Mouse (Mus musculus): ENCODE results near the gene Ap1b1. TPM values are rescaled to one million over a fixed set of nuclear protein-coding genes. Genes with fewer than 3 reads are reported as not detected.

Gene Ap1b1
- polyA plus RNA-seq, 1 experiment from 2014 or later = 61.5 TPM

- H3K27me3 ChIP-seq (ENCODE audit: poor library complexity, severe bottlenecking) = no peaks in the 10 kb centered on the region
- H3K4me3 ChIP-seq = no peak overlapping the region
- no peak overlapping the region for H3K27ac ChIP-seq
- H3K9me3 ChIP-seq = no peaks in the 10 kb centered on the region
- DNase-seq (ENCODE audit: extremely low spot score, low spot score) = no peak
- H3K4me1 ChIP-seq = no peaks in the 10 kb centered on the region
- H3K36me3 ChIP-seq (replicated peaks) = no peaks in the 10 kb centered on the region
- whole genome bisulfite sequencing = 81% methylated on average over 10 of the region's 10 CpGs
Observed at GRCm38 (mm10) chr11:4968376-4968775, 18.2 kb upstream of the Ap1b1 start.

GRCm38 (mm10) chr11:4972967-4973870 lies 13.4 kb upstream of the Ap1b1 start:
- 68% methylated on average over 13 of the region's 13 CpGs for WGBS
- DNase-seq (ENCODE audit: extremely low spot score, low spot score) = peak; percentile 53

GRCm38 (mm10) chr11:4973871-4974256 lies 12.8 kb upstream of the Ap1b1 start:
- no peak overlapping the region for H3K27ac ChIP-seq
- 90% methylated on average over 2 of the region's 2 CpGs for WGBS
- no peak for DNase-seq (ENCODE audit: extremely low spot score, low spot score)
- no peak overlapping the region for H3K4me3 ChIP-seq
- no peaks in the 10 kb centered on the region for H3K9me3 ChIP-seq
- H3K36me3 ChIP-seq (replicated peaks) = no peaks in the 10 kb centered on the region
- H3K4me1 ChIP-seq = peaks cover 6% of the 10 kb centered on the region
- peaks cover 12% of the 10 kb centered on the region for H3K27me3 ChIP-seq (ENCODE audit: poor library complexity, severe bottlenecking)

More at GRCm38 (mm10) chr11:4972967-4973870, 13.4 kb upstream of the Ap1b1 start:
- Histone ChIP-seq H3K9me3 (no peaks in the 10 kb centered on the region), H3K27me3 (ENCODE audit: poor library complexity, severe bottlenecking) (peaks cover 12% of the 10 kb centered on the region), H3K4me3 (no peak overlapping the region), H3K4me1 (peaks cover 6% of the 10 kb centered on the region), H3K27ac (no peak overlapping the region), H3K36me3 (replicated peaks) (no peaks in the 10 kb centered on the region)

DNA sequence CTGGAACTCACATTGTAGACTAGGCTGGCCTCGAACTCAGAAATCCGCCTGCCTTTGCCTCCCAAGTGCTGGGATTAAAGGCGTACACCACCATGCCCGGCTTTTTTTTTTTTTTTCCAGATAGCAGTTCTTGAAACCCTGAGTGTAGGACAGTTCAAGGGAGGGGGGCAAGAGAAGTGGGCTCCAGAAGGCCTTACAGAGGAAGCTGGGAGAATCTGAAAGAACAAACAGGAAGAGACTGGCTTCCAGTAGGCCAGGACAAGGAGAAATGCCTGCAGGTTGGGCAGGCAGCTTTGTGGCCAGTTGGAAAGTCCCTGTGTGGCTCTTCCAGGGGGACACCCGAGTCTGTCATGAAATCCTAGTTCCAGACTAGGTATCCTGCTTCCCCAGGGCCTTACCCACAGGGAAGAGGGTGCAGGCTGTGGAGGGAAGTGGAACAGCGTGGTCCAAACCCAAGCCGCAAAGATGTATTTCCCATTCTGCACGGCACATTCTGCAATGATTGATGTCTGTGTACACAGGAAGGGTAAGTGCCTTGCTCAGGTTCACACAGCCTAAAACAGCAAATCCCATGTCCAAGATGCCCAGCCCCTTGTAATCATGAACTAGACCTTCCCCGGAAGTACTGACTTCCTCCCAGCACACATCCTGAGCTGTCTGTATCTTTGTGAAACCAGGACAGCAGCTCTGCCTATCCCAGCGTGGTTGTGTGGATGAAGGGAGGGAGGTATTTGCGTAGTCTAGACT lies 12.1 kb upstream of the Ap1b1 start:
- peaks cover 12% of the 10 kb centered on the region for H3K27me3 ChIP-seq (ENCODE audit: poor library complexity, severe bottlenecking)
- no peaks in the 10 kb centered on the region for H3K36me3 ChIP-seq (replicated peaks)
- peaks cover 6% of the 10 kb centered on the region for H3K4me1 ChIP-seq
- no peak overlapping the region for H3K4me3 ChIP-seq
- H3K27ac ChIP-seq = no peak overlapping the region
- no peaks in the 10 kb centered on the region for H3K9me3 ChIP-seq
- DNase-seq (ENCODE audit: extremely low spot score, low spot score) = no peak
- WGBS = 81% methylated on average over 11 of the region's 11 CpGs

DNA sequence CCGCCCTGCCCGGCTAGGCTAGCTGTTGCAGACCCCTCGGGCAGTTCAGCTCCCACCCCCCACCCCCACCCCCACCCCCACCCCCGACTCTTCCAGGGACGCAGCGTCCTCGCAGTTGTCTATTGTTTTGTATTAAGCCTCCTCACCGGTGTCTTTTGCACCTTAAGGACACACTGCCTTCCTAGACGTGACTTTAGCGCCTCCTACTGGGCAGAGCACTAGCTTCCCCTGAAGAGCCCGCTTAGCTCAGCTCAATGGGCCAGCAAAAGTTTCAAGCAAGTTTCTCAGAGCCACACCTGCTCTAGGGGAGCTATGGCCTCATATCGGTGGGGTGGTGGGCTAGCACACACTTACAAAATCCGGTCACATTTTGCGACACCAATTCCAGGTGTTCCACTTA lies 11.0 kb upstream of the Ap1b1 start:
- peak; percentile 69 for DNase-seq (ENCODE audit: extremely low spot score, low spot score)
- Histone ChIP-seq H3K4me1 (peaks cover 10% of the 10 kb centered on the region), H3K36me3 (replicated peaks) (no peaks in the 10 kb centered on the region), H3K27me3 (ENCODE audit: poor library complexity, severe bottlenecking) (peaks cover 12% of the 10 kb centered on the region), H3K4me3 (peak overlapping the region; percentile 36), H3K9me3 (no peaks in the 10 kb centered on the region), H3K27ac (no peak overlapping the region)
- WGBS = 5% methylated on average over 14 of the region's 14 CpGs

- Histone ChIP-seq H3K27ac (no peak overlapping the region), H3K36me3 (replicated peaks) (no peaks in the 10 kb centered on the region), H3K9me3 (no peaks in the 10 kb centered on the region), H3K27me3 (ENCODE audit: poor library complexity, severe bottlenecking) (no peaks in the 10 kb centered on the region), H3K4me3 (no peak overlapping the region), H3K4me1 (peaks cover 26% of the 10 kb centered on the region)
- no peak for DNase-seq (ENCODE audit: extremely low spot score, low spot score)
- WGBS = 80% methylated on average over 3 of the region's 3 CpGs
Observed at GRCm38 (mm10) chr11:4983010-4983409, 3.6 kb upstream of the Ap1b1 start.

DNA sequence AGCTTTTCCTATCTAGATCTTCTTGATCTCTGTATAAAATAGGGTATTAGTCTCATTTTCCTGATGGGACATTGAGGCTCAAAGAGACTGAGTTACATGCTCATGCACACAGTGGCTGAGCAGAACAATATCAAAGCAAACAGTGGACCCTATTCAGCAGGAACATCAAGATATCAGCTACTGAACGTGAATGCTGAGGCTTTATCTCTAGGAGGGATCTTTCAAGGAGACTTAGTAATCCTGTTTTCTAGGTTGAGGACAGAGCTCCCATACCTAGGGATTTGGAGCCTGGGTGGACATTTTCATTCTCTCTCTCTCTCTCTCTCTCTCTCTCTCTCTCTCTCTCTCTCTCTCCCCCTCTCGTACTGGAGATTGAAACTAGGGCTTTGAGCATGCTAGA lies 3.1 kb upstream of the Ap1b1 start:
- no peak overlapping the region for H3K27ac ChIP-seq
- H3K4me1 ChIP-seq = peaks cover 27% of the 10 kb centered on the region
- no peak overlapping the region for H3K4me3 ChIP-seq
- no peaks in the 10 kb centered on the region for H3K27me3 ChIP-seq (ENCODE audit: poor library complexity, severe bottlenecking)
- WGBS = 77% methylated on average over 2 of the region's 2 CpGs
- H3K36me3 ChIP-seq (replicated peaks) = no peaks in the 10 kb centered on the region
- no peaks in the 10 kb centered on the region for H3K9me3 ChIP-seq
- no peak for DNase-seq (ENCODE audit: extremely low spot score, low spot score)

DNA sequence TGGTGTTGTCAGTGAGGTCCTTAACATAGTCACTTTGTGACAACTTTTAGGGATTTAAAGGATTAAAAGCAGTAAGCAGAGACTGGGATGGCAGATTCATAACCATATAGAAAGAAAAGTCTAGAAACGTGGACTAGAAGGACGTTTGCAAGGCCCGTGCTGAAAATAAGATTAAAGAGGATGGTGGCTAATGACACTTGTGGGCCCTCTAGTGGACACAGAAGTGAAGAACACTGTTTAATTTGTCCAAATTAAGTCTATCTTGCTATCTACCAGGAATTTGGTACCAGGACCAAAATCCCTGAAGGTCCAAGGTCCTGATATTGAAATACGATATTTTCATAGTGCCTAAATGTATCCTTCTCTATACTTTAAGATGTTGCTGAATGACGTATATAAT lies 2.4 kb upstream of the Ap1b1 start:
- no peak for DNase-seq (ENCODE audit: extremely low spot score, low spot score)
- H3K36me3 ChIP-seq (replicated peaks) = peaks cover 5% of the 10 kb centered on the region; the same call in 1 of the 2 replicates

DNA sequence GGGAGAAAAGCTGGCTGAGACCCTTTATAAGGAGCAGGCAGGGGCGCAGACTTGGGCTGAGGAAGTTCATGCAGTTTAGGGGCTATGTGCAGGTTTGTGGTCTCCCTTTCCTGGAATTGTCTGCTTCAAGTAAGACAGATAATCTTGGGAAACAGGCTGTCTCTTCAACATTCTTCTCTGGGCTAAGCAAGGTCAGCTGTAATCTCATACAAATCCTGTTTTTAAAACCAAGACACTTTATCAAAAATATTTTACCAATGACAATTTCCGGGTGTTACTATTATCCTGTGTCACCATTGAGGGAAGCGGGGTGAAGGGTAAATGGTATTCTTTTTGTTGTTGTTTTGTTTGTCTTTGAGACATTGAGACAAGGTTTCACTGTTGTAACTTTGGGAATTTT lies 1.8 kb upstream of the Ap1b1 start:
- no peak overlapping the region for H3K27ac ChIP-seq
- H3K4me1 ChIP-seq = peaks cover 27% of the 10 kb centered on the region
- no peaks in the 10 kb centered on the region for H3K9me3 ChIP-seq
- WGBS = 87% methylated on average over 3 of the region's 3 CpGs
- no peak overlapping the region for H3K4me3 ChIP-seq
- no peak for DNase-seq (ENCODE audit: extremely low spot score, low spot score)
- H3K36me3 ChIP-seq (replicated peaks) = peaks cover 8% of the 10 kb centered on the region; the same call in 1 of the 2 replicates
- H3K27me3 ChIP-seq (ENCODE audit: poor library complexity, severe bottlenecking) = no peaks in the 10 kb centered on the region

More for the DNA sequence above, 2.4 kb upstream of the Ap1b1 start:
- 4% methylated on average over 5 of the region's 5 CpGs for WGBS
- 0 out of 2 replicates have a peak overlapping the region, but pooled peaks have one; percentile 20 for H3K27ac ChIP-seq
- H3K27me3 ChIP-seq (ENCODE audit: poor library complexity, severe bottlenecking) = no peaks in the 10 kb centered on the region
- peaks cover 27% of the 10 kb centered on the region for H3K4me1 ChIP-seq
- no peaks in the 10 kb centered on the region for H3K9me3 ChIP-seq
- H3K4me3 ChIP-seq = peak overlapping the region; percentile 29

- no peaks in the 10 kb centered on the region for H3K27me3 ChIP-seq (ENCODE audit: poor library complexity, severe bottlenecking)
- no peak for DNase-seq (ENCODE audit: extremely low spot score, low spot score)
- H3K4me1 ChIP-seq = peaks cover 22% of the 10 kb centered on the region
- WGBS = 71% methylated on average over 11 of the region's 11 CpGs
- peak overlapping the region; percentile 83; the same call in 1 of the 2 replicates for H3K27ac ChIP-seq
- no peaks in the 10 kb centered on the region for H3K9me3 ChIP-seq
- peaks cover 18% of the 10 kb centered on the region; the same call in 1 of the 2 replicates for H3K36me3 ChIP-seq (replicated peaks)
- H3K4me3 ChIP-seq = peak overlapping the region; percentile 86
Observed at GRCm38 (mm10) chr11:4987487-4987852, 846 bp downstream of the Ap1b1 start.

DNA sequence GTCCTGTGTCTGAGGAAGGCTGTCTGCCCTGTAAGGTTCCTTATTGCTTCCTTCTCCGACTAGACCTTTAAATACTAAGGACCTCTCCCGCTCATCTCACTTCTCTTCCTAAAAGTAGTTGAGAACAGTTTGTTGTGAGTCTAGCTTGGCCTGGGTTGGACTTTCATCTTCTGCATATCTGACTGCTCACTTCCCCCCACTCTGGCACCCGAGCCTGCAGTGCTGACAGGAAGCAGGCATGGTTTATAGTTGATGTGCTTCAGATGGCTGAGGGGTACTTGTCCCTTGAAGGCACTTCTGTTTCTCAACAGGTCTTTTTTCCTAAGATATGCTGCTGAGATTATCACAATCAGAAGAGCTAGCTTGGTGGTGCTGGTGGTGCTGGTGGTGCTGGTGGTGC lies 2.6 kb downstream of the Ap1b1 start:
- peaks cover 17% of the 10 kb centered on the region for H3K4me1 ChIP-seq
- H3K27ac ChIP-seq = no peak overlapping the region
- WGBS = 88% methylated on average over 3 of the region's 3 CpGs
- no peak overlapping the region for H3K4me3 ChIP-seq
- H3K27me3 ChIP-seq (ENCODE audit: poor library complexity, severe bottlenecking) = no peaks in the 10 kb centered on the region
- H3K9me3 ChIP-seq = no peaks in the 10 kb centered on the region
- no peak for DNase-seq (ENCODE audit: extremely low spot score, low spot score)
- peaks cover 20% of the 10 kb centered on the region; the same call in 1 of the 2 replicates for H3K36me3 ChIP-seq (replicated peaks)

DNA sequence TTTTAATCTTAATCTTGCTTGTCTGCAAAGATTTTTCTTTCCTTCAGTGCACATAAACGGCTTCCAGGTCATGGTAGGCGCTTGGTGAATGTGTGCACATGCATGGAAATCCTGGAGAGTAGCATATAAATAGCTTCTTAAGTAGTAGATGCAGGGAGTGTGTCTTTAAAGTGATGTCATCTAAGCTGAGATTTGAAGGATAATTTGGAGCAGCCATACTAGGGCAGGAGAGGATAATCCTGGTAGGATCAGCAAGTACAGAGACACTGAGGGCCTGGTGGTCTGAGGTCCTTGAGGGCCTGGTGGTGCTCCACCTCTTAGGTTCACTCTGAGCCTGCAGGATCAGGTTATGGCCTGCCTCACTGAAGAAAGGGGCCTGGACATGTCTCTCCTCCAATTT lies 5.8 kb downstream of the Ap1b1 start:
- Histone ChIP-seq H3K4me1 (peaks cover 6% of the 10 kb centered on the region), H3K9me3 (no peaks in the 10 kb centered on the region), H3K4me3 (no peak overlapping the region), H3K36me3 (replicated peaks) (peaks cover 46% of the 10 kb centered on the region), H3K27me3 (ENCODE audit: poor library complexity, severe bottlenecking) (no peaks in the 10 kb centered on the region), H3K27ac (no peak overlapping the region)
- DNase-seq (ENCODE audit: extremely low spot score, low spot score) = no peak
- WGBS = 91% methylated on average over 2 of the region's 2 CpGs

GRCm38 (mm10) chr11:4995676-4996075 lies 9.1 kb downstream of the Ap1b1 start:
- DNase-seq (ENCODE audit: extremely low spot score, low spot score) = no peak
- Histone ChIP-seq H3K27ac (no peak overlapping the region), H3K4me3 (no peak overlapping the region), H3K36me3 (replicated peaks) (peaks cover 55% of the 10 kb centered on the region), H3K27me3 (ENCODE audit: poor library complexity, severe bottlenecking) (no peaks in the 10 kb centered on the region), H3K9me3 (no peaks in the 10 kb centered on the region), H3K4me1 (peaks cover 13% of the 10 kb centered on the region)
- 92% methylated on average over 3 of the region's 3 CpGs for WGBS
